Mouse (Mus musculus): ENCODE measurements around the gene Lbh.

GRCm38 (mm10) chr17:72947111-72947859, 29.2 kb downstream of the Lbh start:
- TF ChIP-seq CTCF (IDR thresholded peaks at IDR 0.05; ENCODE audit: extremely low read depth, insufficient read depth, low read length) = no peak
- no peak for TF ChIP-seq POLR2A (IDR thresholded peaks at IDR 0.05; ENCODE audit: extremely low read depth, insufficient read depth, low read length)

Measured in cortical plate, adult 2 months (tissue).